Mouse (Mus musculus) megakaryocyte, embryonic 14.5 days (primary cell): ENCODE measurements around the gene Trmt13.

ENCODE experiments used
- FLI1 ChIP-seq: IDR thresholded peaks from 2 replicates; pipeline ENCODE4 v1.6.1; 2012; ENCODE audit warnings: low read length, inconsistent platforms, mixed read lengths
- GATA1 ChIP-seq: IDR thresholded peaks from 3 replicates; pipeline ENCODE4 v1.6.1; 2012; ENCODE audit warnings: mixed read lengths, low read length, inconsistent platforms, borderline replicate concordance

GRCm38 (mm10) chr3:116658928-116659565, 44.7 kb upstream of the Trmt13 start:
- TF ChIP-seq GATA1, result no peak
- TF ChIP-seq FLI1, result no peak
